Mouse (Mus musculus) myocyte (in vitro differentiated cells): ENCODE measurements around the gene Qk.

Experiments used
- CEBPB ChIP-seq: IDR thresholded peaks from 2 replicates; pipeline ENCODE4 v1.6.1; 2011; ENCODE audit warnings: mild to moderate bottlenecking, moderate library complexity; ENCODE audit not compliant: poor library complexity, insufficient read depth, severe bottlenecking
- E2F4 ChIP-seq: IDR thresholded peaks from one replicate; pipeline ENCODE4 v1.6.1; 2011; ENCODE audit warnings: mild to moderate bottlenecking, control low read depth, moderate library complexity; ENCODE audit not compliant: insufficient read depth
- MAX ChIP-seq: IDR thresholded peaks from one replicate; pipeline ENCODE4 v1.6.1; 2011; ENCODE audit warnings: low read depth, mild to moderate bottlenecking, control low read depth
- MYOD1 ChIP-seq, 3 experiments: IDR thresholded peaks; one replicate each; pipeline ENCODE4 v1.6.1; 2011; ENCODE audit warnings: control low read depth in 2 of 3, low read depth in 2 of 3, mild to moderate bottlenecking in 2 of 3, moderate library complexity in 1 of 3; ENCODE audit not compliant: insufficient read length in 2 of 3, control insufficient read depth in 1 of 3
- MYOG ChIP-seq, 3 experiments: IDR thresholded peaks; one replicate each; pipeline ENCODE4 v1.6.1; 2011; ENCODE audit warnings: control low read depth in 2 of 3, low read depth in 2 of 3, mild to moderate bottlenecking in 2 of 3; ENCODE audit not compliant: insufficient read length in 2 of 3, control insufficient read depth in 1 of 3, insufficient read depth in 1 of 3
- POLR2A ChIP-seq: IDR thresholded peaks from one replicate; pipeline ENCODE4 v1.6.1; 2011; ENCODE audit warnings: low read depth, mild to moderate bottlenecking, control low read depth, moderate library complexity; ENCODE audit not compliant: insufficient read length
- POLR2AphosphoS2 ChIP-seq: IDR thresholded peaks from one replicate; pipeline ENCODE4 v1.6.1; 2011; ENCODE audit warnings: low read depth, control low read depth; ENCODE audit not compliant: insufficient read length
- SRF ChIP-seq: IDR thresholded peaks from one replicate; pipeline ENCODE4 v1.6.1; 2011; ENCODE audit warnings: low read depth; ENCODE audit not compliant: control insufficient read depth, insufficient read length
- TCF12 ChIP-seq: IDR thresholded peaks from one replicate; pipeline ENCODE4 v1.6.1; 2011; ENCODE audit warnings: mild to moderate bottlenecking, control low read depth; ENCODE audit not compliant: poor library complexity, insufficient read depth, severe bottlenecking
- USF1 ChIP-seq: IDR thresholded peaks from one replicate; pipeline ENCODE4 v1.6.1; 2011; ENCODE audit warnings: low read depth, mild to moderate bottlenecking, control low read depth, moderate library complexity

- TF ChIP-seq POLR2AphosphoS2 (no peak), CEBPB (no peak), POLR2A (no peak), TCF12 (no peak), MAX (no peak), E2F4 (no peak), MYOD1 (IDR thresholded peaks at IDR 0.05; ENCODE audit: control insufficient read depth in 1 of 3, insufficient read length in 2 of 3, low read depth in 2 of 3) (no peak), USF1 (no peak), MYOG (IDR thresholded peaks at IDR 0.05; ENCODE audit: control insufficient read depth in 1 of 3, insufficient read depth in 1 of 3, insufficient read length in 2 of 3, low read depth in 2 of 3) (no peak), SRF (no peak)
Measured at GRCm38 (mm10) chr17:10363151-10363550, 43.5 kb upstream of the Qk start.
